Mouse (Mus musculus): ENCODE measurements around the gene Mrpl18. TPM values are rescaled to one million over a fixed set of nuclear protein-coding genes. Genes with fewer than 3 reads are reported as not detected.
A peak's percentile ranks its signal among the peaks of the same experiment; 100 is the strongest.
"Not testable (repeated sequence)": the region's sequence is repeated elsewhere in the genome, so short reads cannot be mapped to it uniquely, and the experiment has no call there.

The Mrpl18 gene
- total RNA-seq, 1 experiment from 2014 or later, result 44.6 TPM

GRCm38 (mm10) chr17:12916588-12917380 lies 639 bp upstream of the Mrpl18 start:
- ATAC-seq (ENCODE audit: extremely low read depth, insufficient number of reproducible peaks, low FRiP score, poor library complexity, severe bottlenecking), result no peak

DNA sequence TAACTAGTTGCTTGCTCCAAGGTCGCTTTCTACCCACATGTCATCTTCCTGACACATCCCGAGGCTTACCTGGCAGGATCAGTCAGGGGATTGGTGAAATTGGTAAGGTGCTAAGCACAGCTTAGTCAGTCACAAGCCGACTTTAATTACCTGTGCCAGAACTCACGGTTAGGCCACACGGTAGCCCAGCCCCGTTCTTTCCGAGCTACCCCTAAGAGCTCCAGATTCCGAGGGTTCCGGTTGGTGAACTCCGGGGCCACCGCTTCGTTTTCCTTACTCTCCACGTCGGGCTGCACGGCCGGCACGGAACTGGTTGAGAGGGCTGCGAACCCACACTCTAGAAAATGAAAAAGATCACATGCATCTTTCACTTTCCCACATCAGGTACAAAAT lies 661 bp downstream of the Mrpl18 start, which contains the start of gene Tcp1:
Gene Tcp1 (plus strand): TSS at position 214 of the 393 bp plus-strand sequence.
- no peak for ATAC-seq (ENCODE audit: extremely low read depth, insufficient number of reproducible peaks, low FRiP score, poor library complexity, severe bottlenecking)

GRCm38 (mm10) chr17:12910391-12910790 lies 5.8 kb downstream of the Mrpl18 start:
- ATAC-seq (ENCODE audit: extremely low read depth, insufficient number of reproducible peaks, low FRiP score, poor library complexity, severe bottlenecking), result no peak

DNA sequence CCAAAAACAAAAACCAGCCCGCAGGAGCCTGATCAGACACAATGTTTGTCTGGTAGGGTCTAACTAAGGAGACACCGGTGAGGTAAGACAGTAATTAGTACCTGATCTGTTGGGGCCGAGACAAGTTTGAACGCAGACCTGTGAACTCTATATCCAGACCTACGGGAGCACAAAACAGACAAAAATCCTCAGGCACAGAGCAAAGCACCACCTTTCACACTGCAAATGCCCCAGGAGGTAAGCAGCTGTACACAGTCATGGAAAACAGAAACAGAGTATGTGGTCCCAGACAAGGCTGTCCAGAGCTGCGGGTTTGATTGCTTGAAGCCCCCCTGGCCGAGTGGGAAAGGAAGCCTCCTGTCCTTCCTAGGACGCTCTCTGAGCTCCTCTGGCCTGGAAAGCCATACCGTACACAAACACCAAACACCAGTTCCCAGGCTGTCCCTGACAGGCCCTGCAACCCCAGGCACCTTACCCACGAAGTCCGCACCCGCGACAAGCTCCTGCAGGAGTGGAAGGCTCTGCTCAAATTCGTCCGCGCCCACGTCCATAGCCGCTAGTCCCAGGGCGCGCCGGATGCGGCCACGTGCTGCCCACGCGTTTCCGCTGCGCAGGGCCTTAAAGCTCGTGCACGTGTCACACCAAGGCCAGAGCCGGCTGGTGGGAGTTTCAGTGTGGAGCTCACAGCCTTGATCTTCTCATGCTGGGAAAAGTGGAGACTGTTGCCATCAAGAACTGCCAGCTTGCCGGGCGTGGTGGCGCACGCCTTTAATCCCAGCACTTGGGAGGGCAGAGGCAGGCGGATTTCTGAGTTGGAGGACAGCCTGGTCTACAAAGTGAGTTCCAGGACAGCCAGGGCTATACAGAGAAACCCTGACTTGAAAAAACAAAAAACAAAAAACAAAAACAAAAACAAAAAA lies 6.5 kb downstream of the Mrpl18 start, which contains the start of gene Pnldc1:
Gene Pnldc1 (minus strand): TSS at position 870 of the 920 bp plus-strand sequence.
- no peak for ATAC-seq (ENCODE audit: extremely low read depth, insufficient number of reproducible peaks, low FRiP score, poor library complexity, severe bottlenecking)

DNA sequence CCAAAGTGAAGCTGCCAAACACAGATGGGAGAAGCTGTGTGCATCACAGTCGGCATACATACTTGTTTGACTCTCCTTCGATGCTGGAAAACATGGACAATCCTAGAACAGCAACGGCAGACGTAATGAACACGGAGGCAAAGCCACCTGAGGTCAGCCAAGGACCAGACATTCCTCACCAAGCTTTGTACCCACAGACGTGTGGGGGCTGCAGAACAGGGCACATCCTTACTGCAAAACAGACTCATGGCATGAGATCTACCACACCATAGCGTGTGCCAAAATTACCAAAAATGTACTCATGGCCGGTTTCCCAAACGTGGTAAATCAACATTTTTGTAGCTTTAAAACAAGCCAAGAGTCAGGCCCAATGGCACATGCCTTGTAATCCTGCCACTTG lies 9.7 kb downstream of the Mrpl18 start:
- ATAC-seq (ENCODE audit: extremely low read depth, insufficient number of reproducible peaks, low FRiP score, poor library complexity, severe bottlenecking), result no peak

GRCm38 (mm10) chr17:12905810-12906209 lies 10.3 kb downstream of the Mrpl18 start:
- ATAC-seq (ENCODE audit: extremely low read depth, insufficient number of reproducible peaks, low FRiP score, poor library complexity, severe bottlenecking), result no peak

- ATAC-seq (ENCODE audit: extremely low read depth, insufficient number of reproducible peaks, low FRiP score, poor library complexity, severe bottlenecking), result no peak
Measured at GRCm38 (mm10) chr17:12904349-12904748, 11.8 kb downstream of the Mrpl18 start.

GRCm38 (mm10) chr17:12903372-12904333 lies 12.5 kb downstream of the Mrpl18 start:
- no peak for ATAC-seq (ENCODE audit: extremely low read depth, insufficient number of reproducible peaks, low FRiP score, poor library complexity, severe bottlenecking)

DNA sequence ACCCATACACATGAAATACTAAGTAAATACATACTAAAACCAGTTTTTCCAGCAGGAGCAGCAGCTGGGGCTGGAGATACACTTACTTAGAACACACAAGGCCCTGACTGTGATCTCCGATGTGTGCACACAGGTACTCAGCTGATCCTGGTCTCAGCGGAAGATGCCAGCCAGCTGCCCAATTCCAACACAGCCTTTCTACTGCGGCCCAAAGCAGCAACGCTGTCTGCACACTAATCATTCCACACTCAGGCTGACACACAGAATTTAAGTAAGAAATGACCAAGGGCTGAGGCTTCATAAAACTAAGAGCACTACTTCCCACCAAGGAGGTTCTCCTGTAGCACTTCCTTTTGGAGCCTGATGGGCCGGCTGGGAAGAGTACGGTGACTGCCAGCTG lies 13.9 kb downstream of the Mrpl18 start:
- ATAC-seq (ENCODE audit: extremely low read depth, insufficient number of reproducible peaks, low FRiP score, poor library complexity, severe bottlenecking), result no peak

GRCm38 (mm10) chr17:12898607-12899006 lies 17.5 kb downstream of the Mrpl18 start:
- ATAC-seq (ENCODE audit: extremely low read depth, insufficient number of reproducible peaks, low FRiP score, poor library complexity, severe bottlenecking), result not testable (repeated sequence)

- no peak for ATAC-seq (ENCODE audit: extremely low read depth, insufficient number of reproducible peaks, low FRiP score, poor library complexity, severe bottlenecking)
Measured at GRCm38 (mm10) chr17:12897674-12898073, 18.5 kb downstream of the Mrpl18 start.

- no peak for ATAC-seq (ENCODE audit: extremely low read depth, insufficient number of reproducible peaks, low FRiP score, poor library complexity, severe bottlenecking)
Measured at GRCm38 (mm10) chr17:12892033-12892432, 24.1 kb downstream of the Mrpl18 start.

DNA sequence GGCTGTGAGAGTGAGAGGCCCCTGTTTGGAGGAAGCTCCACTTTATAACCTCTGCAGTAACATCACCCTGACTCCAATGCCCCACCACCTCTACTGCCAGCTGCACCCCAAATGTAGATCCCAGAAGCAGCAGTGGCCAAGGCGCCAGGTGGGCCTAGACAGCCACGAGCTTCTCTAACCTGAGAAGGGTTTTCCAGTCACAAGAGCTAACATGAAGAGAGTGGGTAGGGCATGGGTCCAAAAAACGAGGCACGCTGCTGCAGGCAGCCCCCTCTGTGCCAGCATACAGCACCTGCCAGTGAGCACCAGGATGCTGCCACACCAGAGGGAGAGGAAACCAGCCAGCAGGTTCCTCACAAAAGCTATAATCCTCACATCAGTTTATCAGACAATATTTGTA lies 25.1 kb downstream of the Mrpl18 start:
- no peak for ATAC-seq (ENCODE audit: extremely low read depth, insufficient number of reproducible peaks, low FRiP score, poor library complexity, severe bottlenecking)

- no peak for ATAC-seq (ENCODE audit: extremely low read depth, insufficient number of reproducible peaks, low FRiP score, poor library complexity, severe bottlenecking)
Measured at GRCm38 (mm10) chr17:12887021-12887775, 28.9 kb downstream of the Mrpl18 start.

DNA sequence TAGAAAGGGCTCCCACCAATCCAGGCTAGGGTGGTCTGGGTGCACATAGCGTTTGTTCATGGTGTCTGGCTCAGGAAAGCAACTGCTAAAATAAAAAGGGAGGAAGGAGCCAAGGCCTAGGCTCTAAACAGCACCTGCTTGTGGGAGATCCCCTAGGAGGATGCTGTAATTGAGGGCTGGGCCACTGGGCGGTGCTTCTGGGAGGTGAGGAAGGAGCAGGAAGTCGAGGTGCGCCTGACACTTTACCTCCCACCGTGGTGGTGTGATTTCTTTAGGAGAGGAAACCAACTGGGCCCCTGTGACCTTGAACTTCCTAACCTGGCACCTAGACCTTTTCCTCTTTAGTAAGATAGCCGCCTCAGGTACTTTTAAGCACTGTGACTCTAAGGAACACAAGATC lies 29.5 kb downstream of the Mrpl18 start:
- no peak for ATAC-seq (ENCODE audit: extremely low read depth, insufficient number of reproducible peaks, low FRiP score, poor library complexity, severe bottlenecking)

GRCm38 (mm10) chr17:12881216-12881615 lies 34.9 kb downstream of the Mrpl18 start:
- ATAC-seq (ENCODE audit: extremely low read depth, insufficient number of reproducible peaks, low FRiP score, poor library complexity, severe bottlenecking), result no peak

GRCm38 (mm10) chr17:12880178-12880577 lies 36.0 kb downstream of the Mrpl18 start:
- peak; percentile 58; the same call in 1 of the 2 replicates for ATAC-seq (ENCODE audit: extremely low read depth, insufficient number of reproducible peaks, low FRiP score, poor library complexity, severe bottlenecking)

GRCm38 (mm10) chr17:12875734-12876133 lies 40.4 kb downstream of the Mrpl18 start, which contains the start of gene Mrgprh:
Gene Mrgprh (plus strand): TSS chr17:12876034.
- ATAC-seq (ENCODE audit: extremely low read depth, insufficient number of reproducible peaks, low FRiP score, poor library complexity, severe bottlenecking), result no peak
